Mouse (Mus musculus) retina, postnatal 1 day (tissue): ENCODE measurements around the gene Ahsg.

Experiments used
- DNase-seq: peaks from one replicate; pipeline ENCODE4 v3.0.0-alpha.2; 2012

Gene Ahsg

GRCm38 (mm10) chr16:22947371-22947770 is 56.3 kb downstream of the Ahsg start:
- no peak for DNase-seq
